Mouse (Mus musculus) small intestine, adult 2 months (tissue): ENCODE data around the gene Ccnk. TPM values are rescaled to one million over a fixed set of nuclear protein-coding genes. Genes with fewer than 3 reads are reported as not detected.

Experiments used
- H3K27ac ChIP-seq: fragments of 200-500 bp; 2 replicates; pipeline ENCODE4 v1.5.1; 2012; ENCODE audit warnings: low read depth, low read length, control low read depth, inconsistent platforms; ENCODE audit not compliant: insufficient read depth
- H3K27me3 ChIP-seq: fragments of 200-500 bp; 2 replicates; pipeline ENCODE4 v1.6.1; 2012; ENCODE audit warnings: mild to moderate bottlenecking, moderate library complexity, low read length, inconsistent platforms; ENCODE audit not compliant: control insufficient read depth, insufficient read depth
- H3K36me3 ChIP-seq: fragments of 200-500 bp; 2 replicates; pipeline ENCODE4 v1.6.1; 2012; ENCODE audit warnings: mild to moderate bottlenecking, low read length, control low read depth, inconsistent platforms; ENCODE audit not compliant: control insufficient read depth, insufficient read depth
- H3K4me1 ChIP-seq: fragments of 200-500 bp; 2 replicates; pipeline ENCODE4 v1.6.1; 2012; ENCODE audit warnings: low read length, inconsistent platforms, mixed read lengths; ENCODE audit not compliant: control insufficient read depth, insufficient read depth, insufficient read length
- H3K4me3 ChIP-seq: fragments of 200-500 bp; 2 replicates; pipeline ENCODE4 v1.5.1; 2012; ENCODE audit warnings: low read depth, mild to moderate bottlenecking, control low read depth, inconsistent platforms, low read length, moderate library complexity
- CTCF ChIP-seq: fragments of 200-500 bp; IDR thresholded peaks from 2 replicates; pipeline ENCODE4 v1.5.1; 2012; ENCODE audit warnings: low read depth, mild to moderate bottlenecking, control low read depth, inconsistent platforms, low read length, moderate library complexity, mixed read lengths; ENCODE audit not compliant: insufficient replicate concordance, insufficient read length; ENCODE audit errors: extremely low read depth
- POLR2A ChIP-seq: fragments of 200-500 bp; IDR thresholded peaks from 2 replicates; pipeline ENCODE4 v1.6.1; 2012; ENCODE audit warnings: low read depth, mild to moderate bottlenecking, control low read depth, inconsistent platforms, low read length, moderate library complexity
- WGBS: fragments of 180-500 bp; shearing (Covaris S2); methylation state at CpG from one replicate; pipeline ENCODE4 v1.1.7; 2018; 5-methylcytosine and 5-hydroxymethylcytosine counted together
- polyA plus RNA-seq: library from polyadenylated mRNA; depleted of rRNA; stranded (reverse); fragments of >200 nt; gene quantifications from 2 replicates; pipeline ENCODE4 v1.2.3, GENCODE M21; 2012

Ccnk gene
- polyA plus RNA-seq, 1 experiment = 11.4 TPM

DNA sequence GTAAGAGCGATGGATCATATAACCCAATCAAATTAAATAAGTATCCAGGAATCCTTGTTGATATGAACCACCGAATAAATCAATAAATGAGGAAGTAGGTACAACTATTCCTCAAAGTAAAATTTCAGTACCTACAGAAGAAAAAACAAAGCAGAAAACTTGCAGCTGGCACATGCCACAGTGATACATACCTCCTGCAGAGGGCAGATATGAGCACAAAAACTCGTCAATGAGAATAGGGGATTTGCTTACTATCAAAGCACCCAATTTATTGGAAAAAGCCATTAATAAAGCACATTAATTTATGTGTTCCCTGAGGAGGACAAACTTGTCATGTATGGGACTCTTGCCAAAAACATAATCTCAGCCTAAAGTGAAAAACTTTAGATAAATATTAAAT is 29.6 kb upstream of the Ccnk start:
- Histone ChIP-seq H3K36me3 (peaks cover 28% of the 10 kb centered on the region), H3K4me1 (no peaks in the 10 kb centered on the region), H3K4me3 (no peak overlapping the region), H3K27ac (no peak overlapping the region), H3K27me3 (no peaks in the 10 kb centered on the region)
- WGBS = 66% methylated on average over 3 of the region's 3 CpGs
- TF ChIP-seq POLR2A = no peak
- TF ChIP-seq CTCF = no peak

DNA sequence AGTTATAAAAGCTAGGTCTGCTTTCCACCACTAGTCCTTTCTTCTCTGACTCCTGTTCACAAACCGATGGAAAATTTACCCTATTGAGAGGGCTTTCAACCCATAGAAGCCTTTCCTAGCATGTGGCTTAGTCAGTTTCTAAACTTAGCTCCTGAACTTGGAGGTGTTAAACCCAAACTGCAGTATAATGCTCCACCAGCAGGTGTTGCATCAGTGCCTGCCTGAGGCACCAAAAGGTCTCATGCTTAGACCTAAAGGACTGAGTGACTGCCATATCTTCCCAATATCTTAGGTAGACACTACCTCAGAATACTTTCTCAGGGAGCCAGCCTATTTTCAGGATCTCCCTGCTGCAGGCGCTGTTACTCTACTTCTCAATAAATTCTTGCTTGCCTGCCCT is 26.6 kb upstream of the Ccnk start:
- no peak overlapping the region for H3K27ac ChIP-seq
- H3K27me3 ChIP-seq = no peaks in the 10 kb centered on the region
- H3K4me3 ChIP-seq = no peak overlapping the region
- WGBS = 92% methylated on average over 2 of the region's 2 CpGs
- peaks cover 33% of the 10 kb centered on the region for H3K36me3 ChIP-seq
- no peaks in the 10 kb centered on the region for H3K4me1 ChIP-seq
- TF ChIP-seq POLR2A (no peak), CTCF (no peak)

DNA sequence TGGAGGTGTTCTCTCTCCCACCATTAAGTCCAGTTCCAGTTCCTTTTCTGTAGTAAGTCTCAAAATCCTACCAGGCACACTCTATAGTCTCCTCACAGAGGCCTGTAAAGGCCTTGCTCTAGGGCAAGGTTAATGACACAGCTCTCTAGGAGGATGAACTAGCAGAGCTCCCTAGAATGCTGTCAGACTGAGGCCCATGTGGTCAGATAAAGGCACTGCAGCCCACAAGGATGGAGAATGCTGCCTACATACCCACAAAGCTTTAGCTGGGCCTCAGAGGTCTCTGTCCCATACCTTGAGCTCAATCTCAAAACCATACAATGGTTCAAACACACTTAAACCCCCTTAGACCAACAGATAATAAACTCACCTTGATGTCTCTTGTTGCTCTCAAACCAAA is 19.5 kb upstream of the Ccnk start:
- Histone ChIP-seq H3K27me3 (no peaks in the 10 kb centered on the region), H3K27ac (no peak overlapping the region), H3K36me3 (peaks cover 46% of the 10 kb centered on the region), H3K4me1 (no peaks in the 10 kb centered on the region), H3K4me3 (no peak overlapping the region)
- no peak for TF ChIP-seq CTCF
- no peak for TF ChIP-seq POLR2A

DNA sequence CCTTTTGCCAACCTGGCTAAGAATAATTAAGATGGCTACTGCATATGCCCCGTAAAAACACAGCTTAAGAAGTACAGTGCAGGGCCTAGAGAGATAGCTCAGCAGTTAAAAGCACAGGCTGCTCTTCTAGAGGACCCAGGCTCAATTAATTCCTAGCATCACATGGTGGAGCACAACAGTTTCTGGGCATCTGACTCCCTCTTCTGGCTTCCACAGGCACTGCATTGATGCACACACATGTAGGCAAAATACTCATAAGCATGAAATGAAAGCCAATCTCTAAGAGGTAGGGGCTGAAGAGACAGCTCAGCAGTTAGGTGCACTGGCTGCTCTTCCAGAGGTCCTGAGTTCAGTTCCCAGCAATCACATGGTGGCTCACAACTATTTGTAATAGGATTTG is 17.3 kb upstream of the Ccnk start:
- no peak overlapping the region for H3K4me3 ChIP-seq
- H3K4me1 ChIP-seq = 0 out of 2 replicates have a peak, but pooled peaks cover under 1% of the 10 kb centered on the region
- TF ChIP-seq CTCF = no peak
- no peak for TF ChIP-seq POLR2A
- WGBS = 96% methylated on average over 1 of the region's 1 CpGs
- H3K27ac ChIP-seq = no peak overlapping the region
- peaks cover 38% of the 10 kb centered on the region for H3K36me3 ChIP-seq
- no peaks in the 10 kb centered on the region for H3K27me3 ChIP-seq

DNA sequence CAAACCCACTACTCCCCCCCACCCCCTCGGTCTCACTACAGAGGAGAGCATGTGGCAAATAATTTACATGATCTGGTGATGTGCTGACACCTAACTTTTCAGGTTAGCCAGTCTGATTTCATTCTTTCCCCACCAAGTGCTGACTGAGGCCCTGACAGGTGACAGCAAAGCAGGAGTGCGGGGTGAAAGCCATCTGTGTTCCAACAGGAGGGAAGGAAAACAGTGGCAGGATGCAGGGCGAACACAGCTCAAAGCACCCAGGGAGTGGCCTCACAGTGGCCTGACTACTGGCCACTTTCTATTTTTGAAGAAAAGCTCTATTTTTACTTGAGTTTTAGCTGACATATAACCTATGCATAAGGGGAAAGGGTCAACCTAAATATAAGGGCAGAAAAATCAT is 15.7 kb upstream of the Ccnk start:
- H3K4me3 ChIP-seq = no peak overlapping the region
- no peak overlapping the region for H3K27ac ChIP-seq
- 85% methylated on average over 3 of the region's 3 CpGs for WGBS
- H3K4me1 ChIP-seq = 0 out of 2 replicates have a peak, but pooled peaks cover 2% of the 10 kb centered on the region
- no peaks in the 10 kb centered on the region for H3K27me3 ChIP-seq
- no peak for TF ChIP-seq CTCF
- no peak for TF ChIP-seq POLR2A
- H3K36me3 ChIP-seq = peaks cover 31% of the 10 kb centered on the region

DNA sequence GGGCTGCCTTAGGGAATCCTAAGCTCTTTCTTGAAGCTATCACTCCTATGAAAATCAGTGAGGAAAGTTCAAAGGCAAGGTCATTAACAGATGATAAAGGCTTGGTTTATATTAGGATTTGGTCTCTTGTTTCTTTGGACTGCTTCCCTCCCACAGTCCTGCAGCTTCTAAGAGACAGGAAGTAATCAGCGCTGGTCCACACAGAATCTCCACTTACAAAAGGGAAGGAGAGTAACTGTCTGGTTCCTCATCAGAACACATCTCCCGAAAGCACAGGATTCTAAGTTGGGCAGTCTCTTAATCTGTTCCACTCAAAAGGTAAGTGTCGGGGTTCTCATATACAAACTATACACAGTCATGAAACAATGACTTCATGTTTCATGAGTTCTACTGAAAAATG is 10.5 kb upstream of the Ccnk start:
- Histone ChIP-seq H3K27ac (no peak overlapping the region), H3K36me3 (peaks cover 3% of the 10 kb centered on the region), H3K27me3 (no peaks in the 10 kb centered on the region), H3K4me1 (peaks cover 14% of the 10 kb centered on the region), H3K4me3 (no peak overlapping the region)
- 49% methylated on average over 3 of the region's 3 CpGs for WGBS
- TF ChIP-seq CTCF (no peak), POLR2A (no peak)

DNA sequence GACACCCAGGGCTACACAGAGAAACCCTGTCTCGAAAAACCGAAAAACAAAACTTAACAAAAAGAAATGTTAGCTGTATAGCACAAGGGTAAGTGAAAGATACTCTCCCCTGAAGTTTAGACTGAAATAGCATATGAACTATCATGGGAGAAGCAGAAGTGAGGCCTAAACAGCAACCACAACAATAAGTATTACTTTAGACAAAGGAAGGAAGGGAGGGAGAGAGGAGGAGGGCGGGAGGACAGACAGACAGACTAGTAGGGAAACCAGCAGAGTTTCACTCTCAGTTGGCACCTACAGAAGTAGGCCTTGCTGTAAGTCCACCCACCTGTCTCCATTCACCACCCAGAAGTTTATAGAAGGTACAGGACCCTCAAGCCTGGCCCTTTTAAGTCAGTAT is 8.9 kb upstream of the Ccnk start:
- Histone ChIP-seq H3K4me1 (peaks cover 14% of the 10 kb centered on the region), H3K36me3 (no peaks in the 10 kb centered on the region), H3K27me3 (no peaks in the 10 kb centered on the region), H3K27ac (no peak overlapping the region), H3K4me3 (no peak overlapping the region)
- WGBS = 85% methylated on average over 3 of the region's 3 CpGs
- TF ChIP-seq POLR2A (no peak), CTCF (no peak)

DNA sequence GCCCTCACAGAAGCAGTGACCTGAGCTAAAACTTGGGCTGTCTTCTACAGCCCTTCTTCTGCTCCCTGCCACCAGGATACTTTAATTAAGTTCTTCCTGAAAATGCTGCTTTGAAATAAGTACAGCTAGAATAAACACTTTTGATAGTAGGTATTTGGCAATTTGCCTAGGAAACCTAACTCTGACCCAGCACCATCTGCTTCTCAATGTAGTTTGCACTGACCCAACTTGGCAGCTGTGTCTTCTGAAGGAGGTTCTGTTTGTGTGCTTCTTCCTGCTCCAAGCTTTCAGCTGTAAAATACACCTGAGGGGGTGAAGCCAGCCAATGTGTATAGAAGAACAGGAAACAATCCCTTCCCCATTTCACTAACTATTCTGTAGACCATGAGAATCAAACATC is 8.0 kb upstream of the Ccnk start:
- TF ChIP-seq POLR2A = no peak
- TF ChIP-seq CTCF = no peak
- Histone ChIP-seq H3K4me1 (peaks cover 16% of the 10 kb centered on the region), H3K27ac (no peak overlapping the region), H3K36me3 (no peaks in the 10 kb centered on the region), H3K27me3 (no peaks in the 10 kb centered on the region), H3K4me3 (no peak overlapping the region)
